Mouse (Mus musculus): Measurements from ENCODE around the gene Btnl10. TPM values are rescaled to one million over a fixed set of nuclear protein-coding genes. Genes with fewer than 3 reads are reported as not detected.

Btnl10 gene
- polyA plus RNA-seq, 1 experiment from 2014 or later, result 0.05 TPM

- DNase-seq (ENCODE audit: extremely low spot score, low spot score), result no peak
- H3K4me1 ChIP-seq, result peaks cover 11% of the 10 kb centered on the region
- H3K27me3 ChIP-seq (ENCODE audit: poor library complexity, severe bottlenecking), result no peaks in the 10 kb centered on the region
- WGBS, result 84% methylated on average over 7 of the region's 7 CpGs
- H3K36me3 ChIP-seq (replicated peaks), result peaks cover 54% of the 10 kb centered on the region
- H3K4me3 ChIP-seq, result no peak overlapping the region
- H3K27ac ChIP-seq, result no peak overlapping the region
- no peaks in the 10 kb centered on the region for H3K9me3 ChIP-seq
Measured at GRCm38 (mm10) chr11:58968551-58968950, 50.8 kb downstream of the Btnl10 start.

DNA sequence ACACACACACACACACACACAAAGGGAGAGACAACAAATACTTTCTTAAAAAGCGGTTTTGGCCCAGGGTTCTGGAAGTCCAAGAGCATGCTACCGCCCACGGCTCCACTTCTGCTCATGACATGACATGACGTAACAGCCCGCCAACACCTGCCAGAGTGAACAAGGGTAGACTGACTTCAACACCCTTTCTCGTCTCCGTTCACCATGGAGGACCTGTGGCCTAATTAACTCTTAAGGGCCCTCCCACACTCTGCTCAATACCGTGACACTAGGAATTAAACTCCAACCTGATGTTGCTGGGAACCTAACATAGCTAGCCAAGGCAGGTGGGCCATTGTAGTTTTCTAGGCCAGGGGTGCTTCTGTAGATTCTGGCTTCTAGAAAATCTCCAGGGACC lies 51.3 kb downstream of the Btnl10 start:
- no peaks in the 10 kb centered on the region for H3K27me3 ChIP-seq (ENCODE audit: poor library complexity, severe bottlenecking)
- H3K36me3 ChIP-seq (replicated peaks), result peaks cover 59% of the 10 kb centered on the region
- H3K4me3 ChIP-seq, result no peak overlapping the region
- H3K4me1 ChIP-seq, result peaks cover 9% of the 10 kb centered on the region
- 87% methylated on average over 8 of the region's 8 CpGs for WGBS
- no peak for DNase-seq (ENCODE audit: extremely low spot score, low spot score)
- no peaks in the 10 kb centered on the region for H3K9me3 ChIP-seq
- H3K27ac ChIP-seq, result no peak overlapping the region

DNA sequence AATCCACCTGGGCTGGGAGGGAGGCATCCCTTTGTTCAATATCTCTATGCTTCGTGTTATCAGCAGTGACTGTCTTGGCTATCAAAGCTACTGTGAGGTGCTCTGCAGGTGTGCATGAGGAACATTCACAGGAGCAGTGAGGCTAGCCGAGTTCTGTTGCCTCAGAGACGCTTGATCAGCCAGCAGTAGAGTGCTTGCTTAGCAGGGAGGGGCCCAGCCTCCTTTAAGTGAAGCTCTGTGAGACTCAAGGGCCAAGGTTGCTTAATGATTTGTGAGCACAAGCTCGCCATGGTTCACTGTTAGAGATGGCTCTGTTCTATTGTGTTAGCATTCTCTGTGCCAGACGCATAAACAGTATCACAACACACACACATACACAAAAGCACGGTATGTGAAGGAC lies 52.0 kb downstream of the Btnl10 start:
- DNase-seq (ENCODE audit: extremely low spot score, low spot score), result no peak
- H3K27ac ChIP-seq, result no peak overlapping the region
- no peaks in the 10 kb centered on the region for H3K27me3 ChIP-seq (ENCODE audit: poor library complexity, severe bottlenecking)
- 83% methylated on average over 6 of the region's 6 CpGs for WGBS
- H3K4me1 ChIP-seq, result peaks cover 8% of the 10 kb centered on the region
- no peaks in the 10 kb centered on the region for H3K9me3 ChIP-seq
- H3K4me3 ChIP-seq, result no peak overlapping the region
- H3K36me3 ChIP-seq (replicated peaks), result peaks cover 65% of the 10 kb centered on the region

GRCm38 (mm10) chr11:58970831-58971530 lies 53.3 kb downstream of the Btnl10 start:
- H3K36me3 ChIP-seq (replicated peaks), result peaks cover 76% of the 10 kb centered on the region
- no peak overlapping the region for H3K27ac ChIP-seq
- 93% methylated on average over 21 of the region's 21 CpGs for WGBS
- no peaks in the 10 kb centered on the region for H3K9me3 ChIP-seq
- no peaks in the 10 kb centered on the region for H3K27me3 ChIP-seq (ENCODE audit: poor library complexity, severe bottlenecking)
- peaks cover 7% of the 10 kb centered on the region for H3K4me1 ChIP-seq
- no peak overlapping the region for H3K4me3 ChIP-seq
- no peak for DNase-seq (ENCODE audit: extremely low spot score, low spot score)

GRCm38 (mm10) chr11:58971796-58972195 lies 54.1 kb downstream of the Btnl10 start:
- H3K27ac ChIP-seq, result no peak overlapping the region
- no peak overlapping the region for H3K4me3 ChIP-seq
- WGBS, result 99% methylated on average over 3 of the region's 3 CpGs
- no peaks in the 10 kb centered on the region for H3K9me3 ChIP-seq
- peaks cover 15% of the 10 kb centered on the region for H3K4me1 ChIP-seq
- no peaks in the 10 kb centered on the region for H3K27me3 ChIP-seq (ENCODE audit: poor library complexity, severe bottlenecking)
- H3K36me3 ChIP-seq (replicated peaks), result peaks cover 76% of the 10 kb centered on the region
- no peak for DNase-seq (ENCODE audit: extremely low spot score, low spot score)

- no peaks in the 10 kb centered on the region for H3K27me3 ChIP-seq (ENCODE audit: poor library complexity, severe bottlenecking)
- WGBS, result 84% methylated on average over 3 of the region's 3 CpGs
- no peak overlapping the region; the same call in 1 of the 2 replicates for H3K4me3 ChIP-seq
- no peak for DNase-seq (ENCODE audit: extremely low spot score, low spot score)
- H3K4me1 ChIP-seq, result peaks cover 31% of the 10 kb centered on the region
- no peak overlapping the region for H3K27ac ChIP-seq
- no peaks in the 10 kb centered on the region for H3K9me3 ChIP-seq
- H3K36me3 ChIP-seq (replicated peaks), result peaks cover 56% of the 10 kb centered on the region
Measured at GRCm38 (mm10) chr11:58974414-58974813, 56.7 kb downstream of the Btnl10 start.

Small RNAs within 50 kb of the gene (microRNA-seq; reads per million reads assigned to microRNA genes)
- gene Gm44313, result not detected

Other genes with a start within 250 kb of the Btnl10 start
- not detected in 2 replicates for gene Olfr320, start 236.8 kb upstream of the Btnl10 start, polyA plus RNA-seq (2016; fragmentation: Nextera tagmentation; extraction: Ambion mirVana)
- gene Olfr319, start 218.7 kb upstream of the Btnl10 start, polyA plus RNA-seq (2016; fragmentation: Nextera tagmentation; extraction: Ambion mirVana), result not detected in 2 replicates
- not detected in 2 replicates for gene Olfr318, start 193.9 kb upstream of the Btnl10 start, polyA plus RNA-seq (2016; fragmentation: Nextera tagmentation; extraction: Ambion mirVana)
- not detected in 2 replicates for gene Olfr317, start 178.7 kb upstream of the Btnl10 start, polyA plus RNA-seq (2016; fragmentation: Nextera tagmentation; extraction: Ambion mirVana)
- not detected in 2 replicates for gene Olfr316, start 165.2 kb upstream of the Btnl10 start, polyA plus RNA-seq (2016; fragmentation: Nextera tagmentation; extraction: Ambion mirVana)
- gene Olfr315, start 144.7 kb upstream of the Btnl10 start, polyA plus RNA-seq (2016; fragmentation: Nextera tagmentation; extraction: Ambion mirVana), result not detected in 2 replicates
- gene Olfr314, start 135.0 kb upstream of the Btnl10 start, polyA plus RNA-seq (2016; fragmentation: Nextera tagmentation; extraction: Ambion mirVana), result not detected in 2 replicates
- 1.0 and 1.9 TPM in 2 replicates for gene Fam183b, start 115.9 kb upstream of the Btnl10 start, polyA plus RNA-seq (2016; fragmentation: Nextera tagmentation; extraction: Ambion mirVana)
- gene Olfr313, start 102.9 kb upstream of the Btnl10 start, polyA plus RNA-seq (2016; fragmentation: Nextera tagmentation; extraction: Ambion mirVana), result not detected in 2 replicates
- gene Olfr312, start 88.7 kb upstream of the Btnl10 start, polyA plus RNA-seq (2016; fragmentation: Nextera tagmentation; extraction: Ambion mirVana), result not detected in 2 replicates
- not detected in 2 replicates for gene Olfr311, start 78.7 kb upstream of the Btnl10 start, polyA plus RNA-seq (2016; fragmentation: Nextera tagmentation; extraction: Ambion mirVana)
- gene Gm12258, start 70.8 kb upstream of the Btnl10 start, polyA plus RNA-seq (2016; fragmentation: Nextera tagmentation; extraction: Ambion mirVana), result 8.9 and 9.3 TPM in 2 replicates
- gene 2810021J22Rik, start 50.7 kb upstream of the Btnl10 start, polyA plus RNA-seq (2016; fragmentation: Nextera tagmentation; extraction: Ambion mirVana), result 9.3 and 9.4 TPM in 2 replicates
- 5.8 and 6.4 TPM in 2 replicates for gene Zfp39, start 13.7 kb upstream of the Btnl10 start, polyA plus RNA-seq (2016; fragmentation: Nextera tagmentation; extraction: Ambion mirVana)
- 265 and 273 TPM in 2 replicates for gene Rnf187, start 21.0 kb downstream of the Btnl10 start, polyA plus RNA-seq (2016; fragmentation: Nextera tagmentation; extraction: Ambion mirVana)
- 22.7 and 36.5 TPM in 2 replicates for gene Hist3h2ba, start 31.0 kb downstream of the Btnl10 start, polyA plus RNA-seq (2016; fragmentation: Nextera tagmentation; extraction: Ambion mirVana)
- gene Hist3h2a, start 36.8 kb downstream of the Btnl10 start, polyA plus RNA-seq (2016; fragmentation: Nextera tagmentation; extraction: Ambion mirVana), result 15.1 and 19.4 TPM in 2 replicates
- gene Trim17, start 36.8 kb downstream of the Btnl10 start, polyA plus RNA-seq (2016; fragmentation: Nextera tagmentation; extraction: Ambion mirVana), result 0.19 and 0.31 TPM in 2 replicates
- 18.5 and 19.6 TPM in 2 replicates for gene Trim11, start 60.2 kb downstream of the Btnl10 start, polyA plus RNA-seq (2016; fragmentation: Nextera tagmentation; extraction: Ambion mirVana)
- 0.01 TPM in 1 of 2 replicates, not detected in the other for gene Obscn, start 218.5 kb downstream of the Btnl10 start, polyA plus RNA-seq (2016; fragmentation: Nextera tagmentation; extraction: Ambion mirVana)
- gene Iba57, start 245.8 kb downstream of the Btnl10 start, polyA plus RNA-seq (2016; fragmentation: Nextera tagmentation; extraction: Ambion mirVana), result 5.2 and 6.1 TPM in 2 replicates

Measured in forebrain, embryonic 10.5 days (tissue).